Comparison of ENCODE assay signal across 23 mouse cellular contexts in genomic region chr14:36868769-36869362, GRCm38 (mm10).
DNase-seq lines count a peak whose midpoint lies in the region; ATAC-seq lines count a peak whose summit lies in the region.
"Had no signal": no experiment of that assay in that cellular context is flagged by ENCODE, and none has a peak within 500 bp of the region (broad histone marks: within the 10 kb centered on the region; RNA-seq: fewer than 3 reads in every experiment).

No protein-coding gene starts in this region.

- peak; percentile 21 to 37 for DNase-seq in spleen, postnatal 36 days (ENCODE audit: low spot score in 2 of 2)
- no peak for DNase-seq in spleen, postnatal 14 days (ENCODE audit: low spot score in 2 of 2)
- DNase-seq in layer of hippocampus, adult 9-11 months: no peak
- DNase-seq in limb, embryonic 10.5 days (ENCODE audit: low spot score): no peak
- no peak for DNase-seq in kidney, adult 9 months
- DNase-seq: adrenal gland, adult 2 months; cerebellum, adult 9-10 months; gastrocnemius, postnatal 36 days; kidney, adult 2 months; kidney, postnatal 25 days; liver, embryonic 13.5 days had no signal

- no peaks in the 10 kb centered on the region for H3K9me3 ChIP-seq in limb, embryonic 10.5 days (replicated peaks)
- H3K9me3 ChIP-seq: embryonic facial prominence, embryonic 13.5 days; forebrain, embryonic 15.5 days; heart, embryonic 10.5 days; hindbrain, embryonic 12.5 days; limb, embryonic 12.5 days; liver, embryonic 13.5 days; lung, embryonic 15.5 days; midbrain, embryonic 12.5 days; neural tube, embryonic 13.5 days had no signal

- 92% methylated on average over 14 of the region's 14 CpGs for WGBS in limb, embryonic 10.5 days

- no peaks in the 10 kb centered on the region for H3K36me3 ChIP-seq in limb, embryonic 10.5 days
- H3K36me3 ChIP-seq: embryonic facial prominence, embryonic 13.5 days; forebrain, embryonic 15.5 days; heart, embryonic 10.5 days; hindbrain, embryonic 12.5 days; limb, embryonic 12.5 days; liver, embryonic 13.5 days; lung, embryonic 15.5 days; midbrain, embryonic 12.5 days; neural tube, embryonic 13.5 days had no signal

- ATAC-seq in activated CD4-positive, CD25-positive, alpha-beta regulatory T cell, adult 4 months: peak; percentile 20
- peak; percentile 43 for ATAC-seq in megakaryocyte, adult 5-6 weeks (ENCODE audit: poor library complexity, severe bottlenecking)
- ATAC-seq: forebrain, embryonic 15.5 days had no signal

- no peaks in the 10 kb centered on the region for H3K27me3 ChIP-seq in limb, embryonic 10.5 days (ENCODE audit: low read depth, poor library complexity, severe bottlenecking)
- H3K27me3 ChIP-seq: embryonic facial prominence, embryonic 13.5 days; forebrain, embryonic 15.5 days; hindbrain, embryonic 12.5 days; limb, embryonic 12.5 days; liver, embryonic 13.5 days; lung, embryonic 15.5 days; midbrain, embryonic 12.5 days; neural tube, embryonic 13.5 days had no signal

- no peak overlapping the region for H3K27ac ChIP-seq in limb, embryonic 10.5 days
- H3K27ac ChIP-seq: embryonic facial prominence, embryonic 13.5 days; forebrain, embryonic 15.5 days; heart, embryonic 10.5 days; hindbrain, embryonic 12.5 days; left cerebral cortex, adult 2 months; limb, embryonic 12.5 days; liver, embryonic 13.5 days; lung, embryonic 15.5 days; macrophage; midbrain, embryonic 12.5 days; neural tube, embryonic 13.5 days had no signal

- no peak overlapping the region for H3K4me3 ChIP-seq in limb, embryonic 10.5 days
- H3K4me3 ChIP-seq: embryonic facial prominence, embryonic 13.5 days; forebrain, embryonic 15.5 days; heart, embryonic 10.5 days; hindbrain, embryonic 12.5 days; left cerebral cortex, adult 2 months; limb, embryonic 12.5 days; liver, embryonic 13.5 days; lung, embryonic 15.5 days; midbrain, embryonic 12.5 days; neural tube, embryonic 13.5 days had no signal

- peaks cover 2% of the 10 kb centered on the region; the same call in 1 of the 2 replicates for H3K4me1 ChIP-seq in limb, embryonic 10.5 days
- H3K4me1 ChIP-seq: embryonic facial prominence, embryonic 13.5 days; heart, embryonic 10.5 days; limb, embryonic 12.5 days; midbrain, embryonic 12.5 days; neural tube, embryonic 13.5 days had no signal

Comparison
In these comparisons a context has a peak if more than half of its experiments do, and no peak if none do; other contexts are left out.
1. DNase-seq: peak in spleen, postnatal 36 days (2 of 2); none in spleen, postnatal 14 days (0 of 2), layer of hippocampus, adult 9-11 months (single experiment), limb, embryonic 10.5 days (single experiment) and kidney, adult 9 months (single experiment).